Mouse (Mus musculus) ES-E14 (cell line): ENCODE measurements around the gene St6galnac4. TPM values are rescaled to one million over a fixed set of nuclear protein-coding genes. Genes with fewer than 3 reads are reported as not detected.

Experiments used
- DNase-seq: peaks from one replicate; pipeline ENCODE4 v3.0.0-alpha.2; 2013; ENCODE audit warnings: low read depth, low spot score
- H3K27ac ChIP-seq: 2 replicates; pipeline ENCODE4 v1.5.1; 2012; ENCODE audit warnings: low read depth, mild to moderate bottlenecking, low read length, moderate library complexity, mixed read lengths; ENCODE audit not compliant: poor library complexity, insufficient read depth, severe bottlenecking
- H3K36me3 ChIP-seq: 2 replicates; pipeline ENCODE4 v1.6.1; 2012; ENCODE audit warnings: mild to moderate bottlenecking, low read length, moderate library complexity, mixed read lengths; ENCODE audit not compliant: control insufficient read depth, poor library complexity, insufficient read depth, severe bottlenecking
- H3K4me1 ChIP-seq, 2 experiments: fragments of 150-350 bp in 1 of 2; sonication (generic) in 1 of 2; 2 replicates each; pipeline ENCODE4 v1.6.1; 2012; ENCODE audit warnings: low read length in 2 of 2, mild to moderate bottlenecking in 1 of 2, mixed read lengths in 1 of 2; ENCODE audit not compliant: control insufficient read depth in 2 of 2, insufficient read depth in 2 of 2, poor library complexity in 1 of 2
- H3K4me3 ChIP-seq, 2 experiments: fragments of 150-350 bp in 1 of 2; sonication (generic) in 1 of 2; 2 replicates each; pipeline ENCODE4 v1.5.1; 2012; ENCODE audit warnings: low read length in 2 of 2, low read depth in 1 of 2, mild to moderate bottlenecking in 1 of 2, mixed read lengths in 1 of 2; ENCODE audit not compliant: insufficient read depth in 1 of 2, poor library complexity in 1 of 2, severe bottlenecking in 1 of 2
- H3K9ac ChIP-seq: 2 replicates; pipeline ENCODE4 v1.6.1; 2012; ENCODE audit warnings: low read depth, mild to moderate bottlenecking, low read length, mixed read lengths; ENCODE audit not compliant: poor library complexity, insufficient read depth, severe bottlenecking
- H3K9me3 ChIP-seq: fragments of 150-350 bp; sonication (generic); 2 replicates; pipeline ENCODE4 v1.6.1; 2012; ENCODE audit warnings: low read depth, mild to moderate bottlenecking, low read length; ENCODE audit not compliant: control insufficient read depth, insufficient read depth
- CHD2 ChIP-seq: IDR thresholded peaks from 2 replicates; pipeline ENCODE4 v1.6.1; 2014; ENCODE audit warnings: mild to moderate bottlenecking, low read depth, low read length, inconsistent platforms
- HCFC1 ChIP-seq: IDR thresholded peaks from 2 replicates; pipeline ENCODE4 v1.6.1; 2012; ENCODE audit warnings: low read length, inconsistent platforms, borderline replicate concordance; ENCODE audit not compliant: insufficient read depth
- MAFK ChIP-seq: IDR thresholded peaks from 2 replicates; pipeline ENCODE4 v1.6.1; 2014; ENCODE audit warnings: mild to moderate bottlenecking, low read depth, low read length, inconsistent platforms; ENCODE audit not compliant: insufficient read depth
- ZC3H11A ChIP-seq: IDR thresholded peaks from 2 replicates; pipeline ENCODE4 v1.6.1; 2012; ENCODE audit warnings: low read depth, mild to moderate bottlenecking, inconsistent platforms, low read length, borderline replicate concordance
- ZNF384 ChIP-seq: IDR thresholded peaks from 2 replicates; pipeline ENCODE4 v1.6.1; 2012; ENCODE audit warnings: low read depth, low read length, inconsistent platforms
- in situ Hi-C, 2 experiments: fragments of 600-800 bp; cut with MboI; formaldehyde crosslinking; loops; one replicate each; pipeline ENCODE4 v1.15.1; 2025; ENCODE audit warnings: low sequenced_read_pairs in 2 of 2, inconsistent platforms in 1 of 2; ENCODE audit not compliant: unreplicated experiment in 2 of 2
- total RNA-seq: library from RNA; depleted of rRNA; stranded (reverse); fragments of 300-350 nt; gene quantifications from 2 replicates; pipeline ENCODE4 v1.2.3, GENCODE M21; 2012

Gene St6galnac4
- total RNA-seq, 1 experiment, result 9.4 TPM

DNA sequence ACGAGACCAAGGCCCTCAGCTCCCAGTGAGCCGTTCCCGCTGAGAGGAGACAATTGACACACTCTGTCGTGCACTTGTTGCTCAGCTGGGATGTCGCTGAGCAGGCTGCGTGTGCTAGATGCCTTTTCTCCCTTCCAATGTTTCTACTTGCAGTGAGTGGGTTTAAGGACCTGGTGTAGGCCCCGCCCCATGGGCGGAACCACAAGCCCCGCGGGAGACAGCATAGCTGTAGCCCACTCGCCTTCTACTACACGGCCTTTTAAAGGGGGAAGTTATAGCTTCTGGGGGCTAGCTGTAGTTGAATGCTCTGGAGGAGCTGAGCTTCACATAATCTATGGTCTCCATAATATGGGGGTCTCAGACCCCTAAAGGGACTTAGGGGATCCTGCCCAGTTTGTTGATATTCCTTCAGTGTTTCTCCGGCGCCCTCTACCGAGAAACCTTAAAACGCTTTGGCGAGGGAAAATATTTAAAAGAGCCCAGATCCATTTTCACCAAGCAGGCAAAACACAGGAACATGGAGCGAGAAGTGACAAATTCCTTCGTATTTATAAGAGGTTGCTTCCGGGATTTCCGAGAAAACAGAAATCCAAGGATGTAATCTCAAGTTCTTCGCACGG, 23.8 kb downstream of the St6galnac4 start:
- Histone ChIP-seq H3K9ac (no peak overlapping the region), H3K9me3 (no peaks in the 10 kb centered on the region), H3K27ac (no peak overlapping the region), H3K4me1 (peaks cover 5 to 24% of the 10 kb centered on the region in 2 experiments; a peak in 3 of 4 replicates), H3K36me3 (peaks cover 12% of the 10 kb centered on the region; the same call in 1 of the 2 replicates), H3K4me3 (peak overlapping the region; percentile 41 to 43; a peak in 3 of 4 replicates)
- TF ChIP-seq CHD2 (no peak), MAFK (no peak), HCFC1 (no peak)
- peak; percentile 52 for DNase-seq
- in situ Hi-C loops, result no loop called here

DNA sequence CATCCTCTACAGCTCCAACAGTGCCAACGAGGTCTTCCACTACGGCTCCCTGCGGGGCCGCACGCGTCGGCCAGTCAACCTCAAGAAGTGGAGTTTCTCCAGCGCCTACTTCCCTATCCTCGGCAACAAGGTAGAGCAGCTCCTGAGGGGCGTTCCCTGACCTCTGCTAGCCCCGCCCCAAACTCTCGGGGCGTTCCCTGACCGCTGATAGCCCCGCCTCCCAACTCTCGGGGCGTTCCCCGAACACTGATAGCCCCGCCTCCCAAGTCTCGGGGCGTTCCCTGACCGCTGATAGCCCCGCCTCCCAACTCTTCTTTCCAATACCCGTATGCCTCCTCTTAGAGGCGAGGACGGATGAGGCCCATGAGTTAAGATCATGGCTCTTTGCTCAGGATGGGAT, 25.4 kb downstream of the St6galnac4 start:
- H3K4me3 ChIP-seq, result peak overlapping the region in 1 of 2 experiments; percentile 24; a peak in 1 of 4 replicates
- in situ Hi-C loops, result no loop called here
- no peak overlapping the region for H3K27ac ChIP-seq
- no peaks in the 10 kb centered on the region for H3K9me3 ChIP-seq
- peak; percentile 84 for DNase-seq
- peaks cover 18% of the 10 kb centered on the region; the same call in 1 of the 2 replicates for H3K36me3 ChIP-seq
- TF ChIP-seq CHD2, result no peak
- no peak for TF ChIP-seq HCFC1
- no peak for TF ChIP-seq MAFK
- no peak for TF ChIP-seq ZNF384
- TF ChIP-seq ZC3H11A, result no peak
- H3K4me1 ChIP-seq, result peaks cover 5 to 23% of the 10 kb centered on the region in 2 experiments; a peak in 3 of 4 replicates
- no peak overlapping the region for H3K9ac ChIP-seq

DNA sequence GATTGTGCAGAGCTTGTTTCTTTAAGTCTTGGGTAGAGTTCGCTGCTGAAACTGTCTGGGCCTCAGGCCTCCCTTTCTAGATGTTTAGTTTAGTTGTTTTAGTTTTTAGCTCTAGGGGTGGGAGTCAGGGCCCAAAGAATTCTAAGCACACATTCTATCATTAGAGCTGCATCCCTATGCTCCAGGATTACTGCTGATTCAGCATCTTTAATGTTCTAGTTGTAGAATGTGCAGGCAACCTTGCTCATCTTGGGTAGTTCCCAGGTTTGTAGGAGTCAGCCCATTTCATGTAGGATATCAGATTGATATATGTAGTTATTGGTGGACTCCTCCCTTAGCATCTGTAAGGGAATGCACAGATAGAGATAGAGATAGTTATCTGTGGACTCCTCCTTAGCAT, 30.2 kb downstream of the St6galnac4 start:
- H3K4me3 ChIP-seq, result no peak overlapping the region
- H3K36me3 ChIP-seq, result peaks cover 31% of the 10 kb centered on the region; the same call in 1 of the 2 replicates
- H3K27ac ChIP-seq, result no peak overlapping the region
- in situ Hi-C loops, result no loop called here
- DNase-seq, result no peak
- H3K4me1 ChIP-seq, result peaks cover 1 to 14% of the 10 kb centered on the region in 2 experiments; a peak in 2 of 4 replicates
- H3K9me3 ChIP-seq, result no peaks in the 10 kb centered on the region
- H3K9ac ChIP-seq, result no peak overlapping the region
- peak; percentile 93 for TF ChIP-seq MAFK
- TF ChIP-seq ZNF384, result no peak
- TF ChIP-seq HCFC1, result no peak
- TF ChIP-seq ZC3H11A, result no peak
- TF ChIP-seq CHD2, result no peak

DNA sequence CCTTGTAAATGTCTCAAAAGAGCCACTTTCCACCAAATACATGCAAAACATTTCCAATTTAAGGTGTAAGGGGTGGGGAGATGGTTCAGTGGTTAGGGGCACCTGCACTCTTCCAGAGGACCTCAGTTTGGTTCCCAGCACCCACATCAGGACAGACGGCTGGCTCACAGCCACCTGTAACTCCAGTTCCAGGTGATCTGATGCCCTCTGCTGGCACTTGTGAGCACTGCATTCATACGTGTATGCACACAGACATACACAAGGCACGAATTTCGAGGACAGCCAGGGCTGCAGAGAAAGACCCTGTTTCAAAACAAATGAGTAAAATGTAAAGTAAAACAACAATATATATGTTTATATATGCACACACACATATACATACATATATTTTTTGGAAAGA, 30.7 kb downstream of the St6galnac4 start:
- no peak for DNase-seq
- Histone ChIP-seq H3K9me3 (no peaks in the 10 kb centered on the region), H3K4me3 (no peak overlapping the region), H3K9ac (no peak overlapping the region), H3K4me1 (peaks cover 1 to 14% of the 10 kb centered on the region in 2 experiments; a peak in 2 of 4 replicates), H3K27ac (no peak overlapping the region), H3K36me3 (peaks cover 31% of the 10 kb centered on the region; the same call in 1 of the 2 replicates)
- in situ Hi-C loops, result no loop called here
- TF ChIP-seq CHD2 (no peak), ZNF384 (no peak), HCFC1 (no peak), MAFK (no peak), ZC3H11A (no peak)

DNA sequence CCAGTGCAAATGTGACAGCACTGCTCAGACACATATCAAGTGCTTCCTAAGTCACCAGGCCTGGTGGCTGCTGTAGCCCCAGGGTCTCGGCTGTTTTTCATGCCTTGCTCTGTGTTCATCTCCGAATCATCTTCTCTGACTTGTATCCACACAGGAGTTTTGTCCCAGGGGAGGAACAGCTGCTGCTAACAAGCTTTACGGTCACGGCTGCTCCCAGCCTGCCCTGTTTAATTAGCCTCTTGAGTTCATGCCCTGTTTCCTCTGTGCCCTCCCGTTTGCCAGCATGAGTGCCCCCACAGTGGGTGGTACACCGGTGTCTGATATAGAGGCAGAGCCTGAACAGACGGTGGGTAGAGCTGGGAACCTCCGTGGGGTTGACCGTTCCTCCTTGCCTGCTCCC, 31.2 kb downstream of the St6galnac4 start:
- Histone ChIP-seq H3K4me3 (no peak overlapping the region), H3K9me3 (no peaks in the 10 kb centered on the region), H3K36me3 (peaks cover 28% of the 10 kb centered on the region; the same call in 1 of the 2 replicates), H3K9ac (no peak overlapping the region), H3K27ac (no peak overlapping the region), H3K4me1 (peaks cover 1 to 14% of the 10 kb centered on the region in 2 experiments; a peak in 2 of 4 replicates)
- TF ChIP-seq MAFK, result no peak
- no peak for TF ChIP-seq ZNF384
- no peak for TF ChIP-seq ZC3H11A
- no peak for TF ChIP-seq CHD2
- no peak for TF ChIP-seq HCFC1
- in situ Hi-C loops, result no loop called here
- no peak for DNase-seq
